ENCODE assay signal across 10 mouse cellular contexts in the genomic region with DNA sequence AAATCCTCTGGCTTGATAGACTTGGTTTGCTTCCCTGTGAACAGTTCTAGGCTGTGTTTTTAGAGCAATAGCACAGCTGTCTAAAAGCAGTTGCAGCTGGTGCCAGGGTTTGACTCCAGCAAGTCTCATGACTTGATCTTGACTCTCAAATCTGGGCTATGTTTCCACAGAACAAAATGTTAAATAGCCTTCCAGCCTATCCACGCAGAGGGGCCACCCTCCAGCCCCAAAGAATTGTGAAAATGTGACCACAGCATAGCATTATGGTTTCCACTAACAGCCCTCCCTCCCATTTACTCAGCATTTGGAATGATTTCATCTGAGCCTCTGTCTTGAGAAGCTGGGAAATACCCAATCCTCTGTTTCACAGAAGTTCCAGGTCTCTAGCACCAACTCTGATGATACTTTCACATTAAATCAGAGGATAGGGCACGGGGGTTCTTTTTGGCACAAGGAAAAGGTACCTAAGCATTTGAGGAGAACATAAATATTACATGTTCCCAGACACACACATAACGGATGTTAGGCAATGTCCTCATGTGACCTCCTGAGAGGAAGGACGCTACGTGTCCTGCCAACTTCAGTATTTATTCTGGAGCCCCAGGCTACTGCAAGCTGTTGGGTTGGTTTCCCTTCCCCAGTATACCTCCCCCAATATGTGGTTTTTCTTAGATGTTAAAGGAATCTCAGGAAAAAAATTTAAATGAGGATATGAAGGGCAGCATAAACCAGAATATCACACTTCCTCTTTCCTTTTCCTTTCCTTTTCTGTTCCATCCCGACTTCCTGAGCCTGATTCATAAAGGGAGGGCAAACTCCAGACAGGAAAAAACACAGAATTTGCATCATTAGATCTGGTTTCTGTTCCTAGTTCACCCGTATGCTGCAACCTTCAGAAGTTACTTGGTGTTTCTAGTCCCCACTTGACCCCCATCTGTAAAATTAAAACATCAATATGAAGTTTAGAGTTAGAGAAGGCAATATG. TPM values are rescaled to one million over a fixed set of nuclear protein-coding genes. Genes with fewer than 3 reads are reported as not detected.
DNase-seq lines count a peak whose midpoint lies in the region; ATAC-seq and TF ChIP-seq lines count a peak whose summit lies in the region.
"Had no signal": no experiment of that assay in that cellular context is flagged by ENCODE, and none has a peak within 500 bp of the region (broad histone marks: within the 10 kb centered on the region; RNA-seq: fewer than 3 reads in every experiment).

No protein-coding gene starts in this region.

- intact Hi-C loops in heart, postnatal 36 days (cut with DNase I): loop anchor here (1.0 to 5.0 kb wide), 2 partner anchors 34 to 75 kb away; no protein-coding TSS in a partner anchor

- no peaks in the 10 kb centered on the region for H3K4me1 ChIP-seq in hindbrain, postnatal 0 days (ENCODE audit: insufficient read depth, low read length)
- H3K4me1 ChIP-seq in hindbrain, embryonic 12.5 days: no peaks in the 10 kb centered on the region
- no peaks in the 10 kb centered on the region for H3K4me1 ChIP-seq in embryonic facial prominence, embryonic 14.5 days (ENCODE audit: control insufficient read depth, insufficient read depth, low read length)
- H3K4me1 ChIP-seq: midbrain, embryonic 13.5 days had no signal

- no peak overlapping the region for H3K27ac ChIP-seq in hindbrain, postnatal 0 days
- H3K27ac ChIP-seq in hindbrain, embryonic 12.5 days: no peak overlapping the region
- H3K27ac ChIP-seq in embryonic facial prominence, embryonic 14.5 days (replicated peaks; ENCODE audit: low read depth, low read length): peak overlapping the region; percentile 15; the same call in 1 of the 2 replicates
- H3K27ac ChIP-seq: midbrain, embryonic 13.5 days had no signal

- H3K27me3 ChIP-seq in hindbrain, postnatal 0 days (ENCODE audit: insufficient read depth, low read length): no peaks in the 10 kb centered on the region
- no peaks in the 10 kb centered on the region for H3K27me3 ChIP-seq in hindbrain, embryonic 12.5 days
- no peaks in the 10 kb centered on the region for H3K27me3 ChIP-seq in embryonic facial prominence, embryonic 14.5 days (replicated peaks; ENCODE audit: control insufficient read depth, insufficient read depth, low read length)
- H3K27me3 ChIP-seq: midbrain, embryonic 13.5 days had no signal

- peaks cover 21% of the 10 kb centered on the region for H3K36me3 ChIP-seq in hindbrain, postnatal 0 days (ENCODE audit: insufficient read depth, low read length)
- peaks cover 37% of the 10 kb centered on the region for H3K36me3 ChIP-seq in hindbrain, embryonic 12.5 days
- H3K36me3 ChIP-seq in embryonic facial prominence, embryonic 14.5 days (ENCODE audit: control insufficient read depth, insufficient read depth, low read length): peaks cover 20% of the 10 kb centered on the region

- H3K9ac ChIP-seq in hindbrain, postnatal 0 days (replicated peaks; ENCODE audit: low read length): no peak overlapping the region
- no peak overlapping the region for H3K9ac ChIP-seq in hindbrain, embryonic 12.5 days
- H3K9ac ChIP-seq in embryonic facial prominence, embryonic 14.5 days (ENCODE audit: low read depth, low read length): no peak overlapping the region
- H3K9ac ChIP-seq: midbrain, embryonic 13.5 days had no signal

- 82% methylated on average over 7 of the region's 7 CpGs for WGBS in hindbrain, postnatal 0 days
- 84% methylated on average over 7 of the region's 7 CpGs for WGBS in hindbrain, embryonic 12.5 days
- 60% methylated on average over 7 of the region's 7 CpGs for WGBS in embryonic facial prominence, embryonic 14.5 days

- H3K4me3 ChIP-seq in hindbrain, postnatal 0 days (ENCODE audit: low read length): no peak overlapping the region
- no peak overlapping the region for H3K4me3 ChIP-seq in hindbrain, embryonic 12.5 days
- no peak overlapping the region for H3K4me3 ChIP-seq in embryonic facial prominence, embryonic 14.5 days (ENCODE audit: low read depth, low read length)
- H3K4me3 ChIP-seq: erythroblast, embryonic 14.5 days; midbrain, embryonic 13.5 days had no signal

- H3K9me3 ChIP-seq in hindbrain, postnatal 0 days (ENCODE audit: low read length): no peaks in the 10 kb centered on the region
- no peaks in the 10 kb centered on the region for H3K9me3 ChIP-seq in hindbrain, embryonic 12.5 days (replicated peaks)
- H3K9me3 ChIP-seq in embryonic facial prominence, embryonic 14.5 days (ENCODE audit: control insufficient read depth, low read length): no peaks in the 10 kb centered on the region
- H3K9me3 ChIP-seq: midbrain, embryonic 13.5 days had no signal

- peak; percentile 11 for DNase-seq in hindbrain, postnatal 0 days (ENCODE audit: low spot score)
- peak; percentile 50 for DNase-seq in embryonic facial prominence, embryonic 14.5 days (ENCODE audit: low spot score)
- DNase-seq in heart, postnatal 36 days: peak; percentile 68 to 77
- peak; percentile 67 to 83 for DNase-seq in lung, postnatal 4 days
- DNase-seq in thymus, adult 18-20 months: no peak
- no peak for DNase-seq in right cerebral cortex, postnatal 25 days
- DNase-seq in layer of hippocampus, postnatal 36 days: no peak

- ATAC-seq in hindbrain, postnatal 0 days: no peak
- ATAC-seq in hindbrain, embryonic 12.5 days (ENCODE audit: low FRiP score): no peak
- ATAC-seq in embryonic facial prominence, embryonic 14.5 days (ENCODE audit: low read depth): no peak
- ATAC-seq: midbrain, embryonic 13.5 days had no signal

- TF ChIP-seq CTCF in hindbrain, postnatal 0 days (IDR thresholded peaks at IDR 0.05; ENCODE audit: low read depth): no peak

- H3K4me2 ChIP-seq in hindbrain, postnatal 0 days (ENCODE audit: low read depth, low read length): no peak overlapping the region
- no peak overlapping the region for H3K4me2 ChIP-seq in hindbrain, embryonic 12.5 days (replicated peaks)
- H3K4me2 ChIP-seq in embryonic facial prominence, embryonic 14.5 days (ENCODE audit: low read depth, low read length): no peak overlapping the region
- H3K4me2 ChIP-seq: midbrain, embryonic 13.5 days had no signal

RNA-seq across cellular contexts. Expression of a gene that starts 19.7 kb away (rescaled TPM):
- total RNA-seq in hindbrain, postnatal 0 days (2014; rRNA removed): 0.83 and 1.3 TPM in 2 replicates
- polyA plus RNA-seq in hindbrain, postnatal 0 days (2015; fragmentation: Nextera tagmentation; extraction: Ambion mirVana): 2.1 and 2.4 TPM in 2 replicates
- polyA plus RNA-seq in hindbrain, embryonic 12.5 days (2016; fragmentation: Nextera tagmentation; extraction: Ambion mirVana): 0.09 and 0.52 TPM in 2 replicates
- 4.4 and 7.2 TPM in 2 replicates for polyA plus RNA-seq in embryonic facial prominence, embryonic 14.5 days (2014; fragmentation: Nextera tagmentation; extraction: Ambion mirVana)
- 100 to 1,000 TPM; 196 to 198 TPM for total RNA-seq in heart, postnatal 36 days (2021)
- total RNA-seq in layer of hippocampus, postnatal 36 days (2021): 10 to 100 TPM; 12.5 to 15.9 TPM
- polyA plus RNA-seq: erythroblast, embryonic 14.5 days; midbrain, embryonic 13.5 days had no signal

RNA-seq across cellular contexts. Expression of a gene that starts 47.0 kb away (rescaled TPM):
- total RNA-seq in hindbrain, postnatal 0 days (2014; rRNA removed): 71.6 and 77.1 TPM in 2 replicates
- polyA plus RNA-seq in hindbrain, postnatal 0 days (2015; fragmentation: Nextera tagmentation; extraction: Ambion mirVana): 27.1 and 30.6 TPM in 2 replicates
- 28.3 and 29.2 TPM in 2 replicates for polyA plus RNA-seq in hindbrain, embryonic 12.5 days (2016; fragmentation: Nextera tagmentation; extraction: Ambion mirVana)
- polyA plus RNA-seq in embryonic facial prominence, embryonic 14.5 days (2014; fragmentation: Nextera tagmentation; extraction: Ambion mirVana): 11.4 and 11.6 TPM in 2 replicates
- total RNA-seq in heart, postnatal 36 days (2021): 10 to 100 TPM in 1 of 2 experiments, 1 to 10 TPM in 1; 9.8 to 10.4 TPM
- total RNA-seq in layer of hippocampus, postnatal 36 days (2021): 10 to 100 TPM; 83.2 to 88.4 TPM

RNA-seq across cellular contexts. Expression of a gene that starts 50.9 kb away (rescaled TPM):
- 126 and 127 TPM in 2 replicates for total RNA-seq in hindbrain, postnatal 0 days (2014; rRNA removed)
- 13.8 and 15.0 TPM in 2 replicates for polyA plus RNA-seq in hindbrain, postnatal 0 days (2015; fragmentation: Nextera tagmentation; extraction: Ambion mirVana)
- polyA plus RNA-seq in hindbrain, embryonic 12.5 days (2016; fragmentation: Nextera tagmentation; extraction: Ambion mirVana): 10.9 and 13.4 TPM in 2 replicates
- 15.1 and 16.7 TPM in 2 replicates for polyA plus RNA-seq in embryonic facial prominence, embryonic 14.5 days (2014; fragmentation: Nextera tagmentation; extraction: Ambion mirVana)
- 10 to 100 TPM; 55.2 to 57.1 TPM for total RNA-seq in heart, postnatal 36 days (2021)
- 100 to 1,000 TPM; 284 to 288 TPM for total RNA-seq in layer of hippocampus, postnatal 36 days (2021)

Comparison
In these comparisons a context has a peak if more than half of its experiments do, and no peak if none do; other contexts are left out.
1. DNase-seq: peak in hindbrain, postnatal 0 days (single experiment), embryonic facial prominence, embryonic 14.5 days (single experiment), heart, postnatal 36 days (2 of 2) and lung, postnatal 4 days (2 of 2); none in thymus, adult 18-20 months (0 of 2), right cerebral cortex, postnatal 25 days (single experiment) and layer of hippocampus, postnatal 36 days (0 of 2).
2. RNA of a gene that starts 19.7 kb away (total RNA-seq): 196 to 198 TPM in heart, postnatal 36 days; 12.5 to 15.9 TPM in layer of hippocampus, postnatal 36 days and 0.83 to 1.3 TPM in hindbrain, postnatal 0 days; every median in the first group is over 10 times any median in the second.